ENCODE assay signal across 20 mouse cellular contexts in genomic region chr19:7192561-7192967, GRCm38 (mm10). TPM values are rescaled to one million over a fixed set of nuclear protein-coding genes. Genes with fewer than 3 reads are reported as not detected.
DNase-seq lines count a peak whose midpoint lies in the region; ATAC-seq and TF ChIP-seq lines count a peak whose summit lies in the region.
"Had no signal": no experiment of that assay in that cellular context is flagged by ENCODE, and none has a peak within 500 bp of the region (broad histone marks: within the 10 kb centered on the region; RNA-seq: fewer than 3 reads in every experiment).

No protein-coding gene starts in this region.

- DNase-seq in liver, embryonic 11.5 days (ENCODE audit: low spot score) = no peak
- peak; percentile 71 for DNase-seq in forebrain, embryonic 14.5 days (ENCODE audit: low spot score)
- DNase-seq in kidney, adult 2 months = peak; percentile 96
- DNase-seq in kidney, postnatal 36 days = peak; percentile 84 to 93
- DNase-seq in right cerebral cortex, adult 2 months (ENCODE audit: low spot score in 2 of 2) = no peak
- no peak for DNase-seq in cerebellum, postnatal 10 days
- DNase-seq: adrenal gland, adult 8-10 months; cerebellum, adult 9-11 months; embryo, embryonic 11 days; heart, postnatal 4 days; lung, postnatal 36 days; retina, postnatal 1 day; spleen, adult 18-20 months had no signal

- H3K4me3 ChIP-seq in liver, embryonic 16.5 days (ENCODE audit: low read depth, low read length) = no peak overlapping the region
- H3K4me3 ChIP-seq in liver, embryonic 11.5 days (ENCODE audit: low read depth, low read length) = no peak overlapping the region
- H3K4me3 ChIP-seq in forebrain, embryonic 14.5 days (ENCODE audit: low read depth, low read length) = no peak overlapping the region
- no peak overlapping the region for H3K4me3 ChIP-seq in kidney, adult 2 months (ENCODE audit: insufficient read depth, low read depth, low read length)
- H3K4me3 ChIP-seq: heart, embryonic 13.5 days; neural tube, embryonic 12.5 days; stomach, embryonic 15.5 days had no signal

- TF ChIP-seq CTCF in kidney, adult 2 months (conservative IDR thresholded peaks at IDR 0.05; ENCODE audit: insufficient read depth, insufficient read length, low read depth, low read length) = no peak

- H3K4me2 ChIP-seq in liver, embryonic 16.5 days (ENCODE audit: low read depth, low read length) = no peak overlapping the region
- H3K4me2 ChIP-seq in liver, embryonic 11.5 days = no peak overlapping the region
- no peak overlapping the region for H3K4me2 ChIP-seq in forebrain, embryonic 14.5 days (ENCODE audit: low read length)
- H3K4me2 ChIP-seq: heart, embryonic 13.5 days; midbrain, embryonic 11.5 days; neural tube, embryonic 12.5 days; stomach, embryonic 15.5 days had no signal

- peak; percentile 58 for ATAC-seq in liver, embryonic 16.5 days (ENCODE audit: low read depth)
- no peak for ATAC-seq in liver, embryonic 11.5 days (replicated peaks; ENCODE audit: low FRiP score)
- no peak for ATAC-seq in forebrain, embryonic 14.5 days
- ATAC-seq: CD4-positive, CD25-positive, alpha-beta regulatory T cell, adult 4 months had no signal

- no peaks in the 10 kb centered on the region for H3K9me3 ChIP-seq in liver, embryonic 16.5 days (replicated peaks; ENCODE audit: control insufficient read depth, low read length)
- H3K9me3 ChIP-seq in liver, embryonic 11.5 days (ENCODE audit: control insufficient read depth, low read length) = no peaks in the 10 kb centered on the region
- H3K9me3 ChIP-seq in forebrain, embryonic 14.5 days (replicated peaks; ENCODE audit: control insufficient read depth, low read length) = no peaks in the 10 kb centered on the region
- H3K9me3 ChIP-seq: heart, embryonic 13.5 days; neural tube, embryonic 12.5 days; stomach, embryonic 15.5 days had no signal

- no peak overlapping the region for H3K9ac ChIP-seq in liver, embryonic 16.5 days (ENCODE audit: low read depth, low read length)
- no peak overlapping the region for H3K9ac ChIP-seq in liver, embryonic 11.5 days (ENCODE audit: low read depth, low read length)
- no peak overlapping the region for H3K9ac ChIP-seq in forebrain, embryonic 14.5 days (ENCODE audit: low read length)
- H3K9ac ChIP-seq: liver, embryonic 14.5 days; neural tube, embryonic 12.5 days; stomach, embryonic 15.5 days had no signal

- H3K27ac ChIP-seq in liver, embryonic 16.5 days (ENCODE audit: low read length) = no peak overlapping the region
- H3K27ac ChIP-seq in liver, embryonic 11.5 days (ENCODE audit: low read depth, low read length) = no peak overlapping the region
- no peak overlapping the region for H3K27ac ChIP-seq in forebrain, embryonic 14.5 days (ENCODE audit: low read depth, low read length)
- peak overlapping the region; percentile 97 for H3K27ac ChIP-seq in kidney, adult 2 months (ENCODE audit: insufficient read depth, low read depth, low read length)
- H3K27ac ChIP-seq: heart, embryonic 13.5 days; liver, embryonic 14.5 days; neural tube, embryonic 12.5 days; stomach, embryonic 15.5 days had no signal

- no peak for TF ChIP-seq POLR2A in kidney, adult 2 months (IDR thresholded peaks at IDR 0.05; ENCODE audit: low read depth, low read length)

- 37% methylated on average over 2 of the region's 2 CpGs for WGBS in liver, embryonic 16.5 days (ENCODE audit: insufficient replicate concordance)
- WGBS in liver, embryonic 11.5 days = 55% methylated on average over 2 of the region's 2 CpGs
- 0% methylated on average over 2 of the region's 2 CpGs for WGBS in forebrain, embryonic 14.5 days
- WGBS in kidney, adult 2 months = 19% methylated on average over 2 of the region's 2 CpGs

- H3K27me3 ChIP-seq in liver, embryonic 16.5 days (ENCODE audit: control insufficient read depth, insufficient read depth, low read depth, low read length) = no peaks in the 10 kb centered on the region
- H3K27me3 ChIP-seq in liver, embryonic 11.5 days (replicated peaks; ENCODE audit: control insufficient read depth, insufficient read depth, low read length) = no peaks in the 10 kb centered on the region
- no peaks in the 10 kb centered on the region for H3K27me3 ChIP-seq in forebrain, embryonic 14.5 days (replicated peaks; ENCODE audit: control insufficient read depth, insufficient read depth, low read length)
- no peaks in the 10 kb centered on the region for H3K27me3 ChIP-seq in kidney, adult 2 months (replicated peaks; ENCODE audit: control insufficient read depth, insufficient read depth, low read length)
- H3K27me3 ChIP-seq: stomach, embryonic 15.5 days had no signal

- H3K4me1 ChIP-seq in liver, embryonic 16.5 days (ENCODE audit: control insufficient read depth, low read depth, low read length) = peaks cover 13% of the 10 kb centered on the region
- H3K4me1 ChIP-seq in liver, embryonic 11.5 days (replicated peaks; ENCODE audit: control insufficient read depth, insufficient read depth, low read length) = peaks cover 28% of the 10 kb centered on the region
- H3K4me1 ChIP-seq in forebrain, embryonic 14.5 days (ENCODE audit: control insufficient read depth, insufficient read depth, low read length) = peaks cover 23% of the 10 kb centered on the region
- peaks cover 51% of the 10 kb centered on the region for H3K4me1 ChIP-seq in kidney, adult 2 months (ENCODE audit: control insufficient read depth, insufficient read depth, low read length)

- no peaks in the 10 kb centered on the region for H3K36me3 ChIP-seq in liver, embryonic 16.5 days (ENCODE audit: control insufficient read depth, insufficient read depth)
- no peaks in the 10 kb centered on the region for H3K36me3 ChIP-seq in liver, embryonic 11.5 days (ENCODE audit: control insufficient read depth, insufficient read depth, low read length)
- H3K36me3 ChIP-seq in forebrain, embryonic 14.5 days (ENCODE audit: control insufficient read depth, insufficient read depth, low read length) = peaks cover 8% of the 10 kb centered on the region; the same call in 1 of the 2 replicates
- no peaks in the 10 kb centered on the region for H3K36me3 ChIP-seq in kidney, adult 2 months (ENCODE audit: control insufficient read depth, insufficient read depth, low read length)

RNA-seq across cellular contexts. Expression of gene Otub1, which starts 13.6 kb away (rescaled TPM):
- polyA plus RNA-seq in liver, embryonic 16.5 days (2015; fragmentation: Nextera tagmentation; extraction: Ambion mirVana) = 50.0 and 50.9 TPM in 2 replicates
- 139 and 140 TPM in 2 replicates for polyA plus RNA-seq in liver, embryonic 11.5 days (2014; fragmentation: Nextera tagmentation; extraction: Ambion mirVana)
- 262 TPM in 2 replicates for polyA plus RNA-seq in forebrain, embryonic 14.5 days (2014; fragmentation: Nextera tagmentation; extraction: Ambion mirVana)
- polyA plus RNA-seq in kidney, adult 2 months (2012; rRNA removed) = 122 and 126 TPM in 2 replicates

RNA-seq across cellular contexts. Expression of gene Cox8a, which starts 24.9 kb away (rescaled TPM):
- polyA plus RNA-seq in liver, embryonic 16.5 days (2015; fragmentation: Nextera tagmentation; extraction: Ambion mirVana) = 563 and 565 TPM in 2 replicates
- polyA plus RNA-seq in liver, embryonic 11.5 days (2014; fragmentation: Nextera tagmentation; extraction: Ambion mirVana) = 1,017 and 1,108 TPM in 2 replicates
- polyA plus RNA-seq in forebrain, embryonic 14.5 days (2014; fragmentation: Nextera tagmentation; extraction: Ambion mirVana) = 772 and 935 TPM in 2 replicates
- polyA plus RNA-seq in kidney, adult 2 months (2012; rRNA removed) = 3,607 and 3,750 TPM in 2 replicates

RNA-seq across cellular contexts. Expression of gene Naa40, which starts 48.4 kb away (rescaled TPM):
- 22.1 TPM in 2 replicates for polyA plus RNA-seq in liver, embryonic 16.5 days (2015; fragmentation: Nextera tagmentation; extraction: Ambion mirVana)
- 70.7 and 76.0 TPM in 2 replicates for polyA plus RNA-seq in liver, embryonic 11.5 days (2014; fragmentation: Nextera tagmentation; extraction: Ambion mirVana)
- polyA plus RNA-seq in forebrain, embryonic 14.5 days (2014; fragmentation: Nextera tagmentation; extraction: Ambion mirVana) = 62.7 and 69.6 TPM in 2 replicates
- polyA plus RNA-seq in kidney, adult 2 months (2012; rRNA removed) = 23.7 and 26.2 TPM in 2 replicates

Comparison
In these comparisons a context has a peak if more than half of its experiments do, and no peak if none do; other contexts are left out.
1. DNase-seq: peak in forebrain, embryonic 14.5 days (single experiment), kidney, adult 2 months (single experiment) and kidney, postnatal 36 days (2 of 2); none in liver, embryonic 11.5 days (single experiment), right cerebral cortex, adult 2 months (0 of 2) and cerebellum, postnatal 10 days (0 of 2).